Mouse (Mus musculus) large intestine, adult 2 months (tissue): ENCODE data around the gene Layn. TPM values are rescaled to one million over a fixed set of nuclear protein-coding genes. Genes with fewer than 3 reads are reported as not detected.

Experiments used
- polyA plus RNA-seq: library from polyadenylated mRNA; depleted of rRNA; stranded (reverse); fragments of >200 nt; gene quantifications from 2 replicates; pipeline ENCODE4 v1.2.3, GENCODE M21; 2012; rRNA removed

Gene Layn
- polyA plus RNA-seq, 1 experiment: 0.31 TPM

Other genes starting within 250 kb of the Layn start
- gene Ppp2r1b, start 231.8 kb downstream of the Layn start, polyA plus RNA-seq: 7.0 and 7.9 TPM in 2 replicates
- 6.4 and 11.6 TPM in 2 replicates for gene Sik2, start 68.0 kb downstream of the Layn start, polyA plus RNA-seq
- gene Btg4, start 16.2 kb downstream of the Layn start, polyA plus RNA-seq: not detected in 2 replicates
- gene 4833427G06Rik, start 25.0 kb upstream of the Layn start, polyA plus RNA-seq: not detected in 2 replicates
- gene Gm32742, start 88.4 kb upstream of the Layn start, polyA plus RNA-seq: 0.48 and 0.55 TPM in 2 replicates
- gene Pou2af1, start 136.6 kb upstream of the Layn start, polyA plus RNA-seq: 20.6 and 25.1 TPM in 2 replicates
- gene Colca2, start 201.5 kb upstream of the Layn start, polyA plus RNA-seq: 5.0 and 5.5 TPM in 2 replicates